Mouse (Mus musculus) heart, embryonic 12.5 days (tissue): Measurements from ENCODE around the gene Glrx5. TPM values are rescaled to one million over a fixed set of nuclear protein-coding genes. Genes with fewer than 3 reads are reported as not detected.

ENCODE experiments used
- ATAC-seq: fragments of 200-750 bp; cut with Nextera tagmentation; 2 replicates; pipeline ENCODE4 v1.8.0; 2017; ENCODE audit warnings: moderate TSS enrichment, moderate library complexity; ENCODE audit not compliant: insufficient number of reproducible peaks, low FRiP score
- H3K27ac ChIP-seq: fragments of 300-500 bp; sonication (generic); 2 replicates; pipeline ENCODE4 v1.5.1; 2016; ENCODE audit warnings: mild to moderate bottlenecking, moderate library complexity; ENCODE audit not compliant: poor library complexity, severe bottlenecking
- H3K27me3 ChIP-seq: fragments of 300-500 bp; sonication (generic); replicated peaks from 2 replicates; pipeline ENCODE4 v1.6.1; 2016; ENCODE audit warnings: mild to moderate bottlenecking, moderate library complexity
- H3K36me3 ChIP-seq: fragments of 300-500 bp; sonication (generic); 2 replicates; pipeline ENCODE4 v1.6.1; 2016; ENCODE audit warnings: mild to moderate bottlenecking, moderate library complexity
- H3K4me1 ChIP-seq: fragments of 300-500 bp; sonication (generic); replicated peaks from 2 replicates; pipeline ENCODE4 v1.6.1; 2016; ENCODE audit warnings: mild to moderate bottlenecking
- H3K4me2 ChIP-seq: fragments of 300-500 bp; sonication (generic); 2 replicates; pipeline ENCODE4 v1.6.1; 2016; ENCODE audit warnings: mild to moderate bottlenecking, moderate library complexity
- H3K4me3 ChIP-seq: fragments of 300-500 bp; sonication (generic); 2 replicates; pipeline ENCODE4 v1.5.1; 2016; ENCODE audit warnings: mild to moderate bottlenecking
- H3K9ac ChIP-seq: fragments of 300-500 bp; sonication (generic); 2 replicates; pipeline ENCODE4 v1.6.1; 2016; ENCODE audit warnings: mild to moderate bottlenecking, moderate library complexity
- H3K9me3 ChIP-seq: fragments of 300-500 bp; sonication (generic); replicated peaks from 2 replicates; pipeline ENCODE4 v1.6.1; 2016; ENCODE audit warnings: mild to moderate bottlenecking, moderate library complexity
- WGBS: fragments of 180-500 bp; shearing (Covaris S2); methylation state at CpG from one replicate; pipeline ENCODE4 v1.1.7; 2016; 5-methylcytosine and 5-hydroxymethylcytosine counted together
- microRNA-seq: library from miRNA; unstranded; fragments of <30 nt; microRNA quantifications from one replicate; pipeline ENCODE4, GENCODE M21; 2017
- polyA plus RNA-seq: library from polyadenylated mRNA; unstranded; fragments of >200 nt; fragmentation: Nextera tagmentation; extraction: Ambion mirVana; gene quantifications from 2 replicates; pipeline ENCODE4 v1.2.1, GENCODE M21; 2016

The Glrx5 gene
- polyA plus RNA-seq, 1 experiment from 2014 or later: 206 TPM

DNA sequence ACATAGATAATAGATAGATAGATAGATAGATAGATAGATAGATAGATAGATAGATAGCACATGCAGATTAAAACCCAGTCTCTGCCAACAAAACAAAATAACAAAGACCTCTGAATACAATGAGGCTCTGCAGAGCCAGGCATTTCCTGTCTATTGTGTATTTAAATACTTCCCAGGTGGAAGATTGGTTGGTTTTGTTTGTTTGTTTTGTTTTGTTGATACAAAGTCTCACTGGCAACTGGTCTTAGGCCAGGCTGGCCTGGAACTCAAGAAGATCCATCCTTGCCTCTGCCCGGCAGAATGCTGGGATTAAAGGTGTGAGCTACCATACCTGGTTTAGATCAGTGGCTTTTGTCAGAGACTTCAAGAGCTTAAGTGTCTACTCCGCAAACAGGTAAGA lies 44.7 kb downstream of the Glrx5 start:
- 80% methylated on average over 2 of the region's 2 CpGs for WGBS
- no peak overlapping the region for H3K4me3 ChIP-seq
- H3K27me3 ChIP-seq: 0 out of 2 replicates have a peak, but pooled peaks cover 6% of the 10 kb centered on the region
- H3K4me1 ChIP-seq: no peaks in the 10 kb centered on the region
- no peak for ATAC-seq
- H3K36me3 ChIP-seq: no peaks in the 10 kb centered on the region
- H3K27ac ChIP-seq: no peak overlapping the region
- no peak overlapping the region for H3K4me2 ChIP-seq
- no peak overlapping the region for H3K9ac ChIP-seq
- H3K9me3 ChIP-seq: peaks cover 4% of the 10 kb centered on the region; the same call in 1 of the 2 replicates

GRCm38 (mm10) chr12:105084171-105084570 lies 51.7 kb downstream of the Glrx5 start:
- no peaks in the 10 kb centered on the region for H3K36me3 ChIP-seq
- H3K27ac ChIP-seq: no peak overlapping the region
- WGBS: 30% methylated on average over 5 of the region's 5 CpGs
- no peaks in the 10 kb centered on the region for H3K4me1 ChIP-seq
- no peak overlapping the region for H3K4me2 ChIP-seq
- H3K4me3 ChIP-seq: no peak overlapping the region
- H3K9me3 ChIP-seq: peaks cover 8% of the 10 kb centered on the region; the same call in 1 of the 2 replicates
- H3K9ac ChIP-seq: no peak overlapping the region
- no peak for ATAC-seq
- no peaks in the 10 kb centered on the region for H3K27me3 ChIP-seq

- Histone ChIP-seq H3K27me3 (no peaks in the 10 kb centered on the region), H3K36me3 (no peaks in the 10 kb centered on the region), H3K4me2 (no peak overlapping the region), H3K27ac (no peak overlapping the region), H3K9ac (no peak overlapping the region), H3K9me3 (peaks cover 8% of the 10 kb centered on the region; the same call in 1 of the 2 replicates), H3K4me1 (no peaks in the 10 kb centered on the region), H3K4me3 (no peak overlapping the region)
- no peak for ATAC-seq
- 79% methylated on average over 6 of the region's 6 CpGs for WGBS
Observed at GRCm38 (mm10) chr12:105084816-105085215, 52.3 kb downstream of the Glrx5 start.

- H3K4me1 ChIP-seq: no peaks in the 10 kb centered on the region
- H3K4me2 ChIP-seq: no peak overlapping the region
- no peak overlapping the region for H3K27ac ChIP-seq
- no peak overlapping the region for H3K9ac ChIP-seq
- no peaks in the 10 kb centered on the region for H3K36me3 ChIP-seq
- no peaks in the 10 kb centered on the region for H3K27me3 ChIP-seq
- ATAC-seq: no peak
- 73% methylated on average over 12 of the region's 12 CpGs for WGBS
- H3K4me3 ChIP-seq: no peak overlapping the region
- H3K9me3 ChIP-seq: peaks cover 8% of the 10 kb centered on the region; the same call in 1 of the 2 replicates
Observed at GRCm38 (mm10) chr12:105085296-105085695, 52.8 kb downstream of the Glrx5 start.

- 88% methylated on average over 6 of the region's 6 CpGs for WGBS
- no peak for ATAC-seq
Observed at GRCm38 (mm10) chr12:105086781-105087180, 54.3 kb downstream of the Glrx5 start.

DNA sequence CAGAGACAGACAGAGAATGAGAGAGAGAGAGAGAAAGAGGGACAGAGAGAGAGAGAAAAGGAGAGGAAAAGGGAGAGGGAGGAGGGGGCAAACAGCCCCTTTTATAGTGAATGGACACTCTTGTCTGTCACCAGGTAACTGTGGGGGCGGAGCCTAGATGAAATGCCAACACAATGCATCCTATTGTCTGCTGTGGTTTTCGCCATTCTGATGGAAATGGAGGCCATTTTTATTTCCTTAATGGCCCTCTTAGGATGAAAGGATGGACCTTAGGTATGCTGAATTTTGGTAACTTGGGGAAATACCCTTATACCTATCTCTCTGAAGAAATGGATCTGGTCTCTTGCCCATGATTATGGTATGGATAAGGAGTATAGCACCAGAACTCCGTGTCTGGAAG lies 54.9 kb downstream of the Glrx5 start:
- Histone ChIP-seq H3K9ac (no peak overlapping the region), H3K4me3 (no peak overlapping the region), H3K36me3 (no peaks in the 10 kb centered on the region), H3K9me3 (0 out of 2 replicates have a peak, but pooled peaks cover 2% of the 10 kb centered on the region), H3K27me3 (no peaks in the 10 kb centered on the region), H3K27ac (no peak overlapping the region), H3K4me2 (no peak overlapping the region), H3K4me1 (no peaks in the 10 kb centered on the region)
- ATAC-seq: no peak
- 76% methylated on average over 3 of the region's 3 CpGs for WGBS

More at GRCm38 (mm10) chr12:105086781-105087180, 54.3 kb downstream of the Glrx5 start:
- no peak overlapping the region for H3K4me2 ChIP-seq
- H3K4me1 ChIP-seq: no peaks in the 10 kb centered on the region
- H3K9me3 ChIP-seq: peaks cover 8% of the 10 kb centered on the region; the same call in 1 of the 2 replicates
- H3K9ac ChIP-seq: no peak overlapping the region
- no peak overlapping the region for H3K4me3 ChIP-seq
- no peak overlapping the region for H3K27ac ChIP-seq
- H3K27me3 ChIP-seq: no peaks in the 10 kb centered on the region
- no peaks in the 10 kb centered on the region for H3K36me3 ChIP-seq

DNA sequence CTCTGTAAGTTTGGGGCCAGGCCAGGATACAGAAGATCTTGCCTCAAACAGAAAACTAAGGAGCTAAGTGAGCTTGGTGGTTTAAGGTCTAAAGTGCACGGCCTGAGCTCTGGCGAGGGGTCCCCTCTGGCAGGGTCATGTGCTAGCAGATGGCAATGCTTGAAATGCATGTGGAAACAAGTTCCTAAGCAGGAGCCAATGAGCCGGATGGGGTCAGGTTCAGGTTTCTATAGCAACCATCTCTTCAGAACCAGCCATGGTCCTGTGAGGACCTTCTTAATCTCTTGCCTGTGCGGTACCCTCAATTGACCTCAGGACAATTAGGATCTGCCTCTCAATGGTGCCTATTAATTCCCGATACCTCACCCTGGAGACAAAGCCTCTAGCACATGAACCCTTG lies 56.7 kb downstream of the Glrx5 start:
- ATAC-seq: no peak
- H3K4me3 ChIP-seq: no peak overlapping the region
- H3K27me3 ChIP-seq: no peaks in the 10 kb centered on the region
- H3K4me2 ChIP-seq: no peak overlapping the region
- no peaks in the 10 kb centered on the region for H3K36me3 ChIP-seq
- no peaks in the 10 kb centered on the region for H3K4me1 ChIP-seq
- WGBS: 76% methylated on average over 5 of the region's 5 CpGs
- H3K9ac ChIP-seq: no peak overlapping the region
- H3K27ac ChIP-seq: no peak overlapping the region
- H3K9me3 ChIP-seq: no peaks in the 10 kb centered on the region

DNA sequence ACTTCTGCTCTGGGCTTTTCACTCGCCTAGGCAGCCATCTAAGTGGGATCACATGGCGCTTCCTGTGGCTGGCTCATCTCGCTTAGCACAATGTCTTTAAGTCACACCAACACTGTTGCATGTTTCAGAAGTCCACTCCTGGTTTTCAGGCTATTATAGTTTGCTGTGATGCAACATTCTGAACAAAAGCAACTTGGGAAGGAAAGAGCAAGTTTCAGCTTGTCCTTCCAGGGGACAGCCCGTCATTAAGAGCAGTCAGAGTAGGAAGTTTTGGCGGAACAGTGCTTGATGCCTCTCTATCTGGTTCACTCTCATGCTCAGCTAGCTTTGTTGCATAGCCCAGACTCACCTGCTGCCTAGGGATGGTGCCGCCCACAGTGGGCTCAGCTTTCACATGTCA lies 59.1 kb downstream of the Glrx5 start:
- Histone ChIP-seq H3K27me3 (no peaks in the 10 kb centered on the region), H3K4me1 (no peaks in the 10 kb centered on the region), H3K4me2 (no peak overlapping the region), H3K9me3 (no peaks in the 10 kb centered on the region), H3K4me3 (no peak overlapping the region), H3K36me3 (no peaks in the 10 kb centered on the region), H3K27ac (no peak overlapping the region), H3K9ac (no peak overlapping the region)
- 79% methylated on average over 6 of the region's 6 CpGs for WGBS
- ATAC-seq: no peak

Small RNAs within 50 kb of the gene (microRNA-seq; reads per million reads assigned to microRNA genes)
- gene Mir3069: 2.8 reads per million, percentile 6 among the genes with 10 or more reads in this experiment

Other genes with a start within 250 kb of the Glrx5 start
- 0.56 and 1.3 TPM in 2 replicates for gene Clmn, start 167.6 kb upstream of the Glrx5 start, polyA plus RNA-seq
- 0.19 and 0.32 TPM in 2 replicates for gene Syne3, start 22.9 kb upstream of the Glrx5 start, polyA plus RNA-seq
- not detected in 2 replicates for gene Tcl1b2, start 113.3 kb downstream of the Glrx5 start, polyA plus RNA-seq
- not detected in 2 replicates for gene Tcl1b1, start 127.0 kb downstream of the Glrx5 start, polyA plus RNA-seq
- gene Tcl1b5, start 143.7 kb downstream of the Glrx5 start, polyA plus RNA-seq: not detected in 2 replicates
- not detected in 2 replicates for gene Tcl1b3, start 158.4 kb downstream of the Glrx5 start, polyA plus RNA-seq
- not detected in 2 replicates for gene Tcl1b4, start 169.3 kb downstream of the Glrx5 start, polyA plus RNA-seq
- gene Tcl1, start 190.1 kb downstream of the Glrx5 start, polyA plus RNA-seq: not detected in 2 replicates